Mouse (Mus musculus) brain, embryonic 14.5 days (tissue): ENCODE results near the gene Itih2.

Experiments
- CTCF ChIP-seq: fragments of 200-500 bp; IDR thresholded peaks from 2 replicates; pipeline ENCODE4 v1.5.1; 2012; ENCODE audit warnings: inconsistent platforms, mild to moderate bottlenecking, moderate library complexity, borderline replicate concordance; ENCODE audit not compliant: insufficient read depth, insufficient read length; ENCODE audit errors: extremely low read depth
- POLR2A ChIP-seq: fragments of 200-500 bp; IDR thresholded peaks from 2 replicates; pipeline ENCODE4 v1.6.1; 2012; ENCODE audit warnings: mild to moderate bottlenecking, inconsistent platforms, borderline replicate concordance; ENCODE audit not compliant: poor library complexity, insufficient read depth, insufficient read length, severe bottlenecking; ENCODE audit errors: extremely low read depth

- TF ChIP-seq CTCF, result no peak
- no peak for TF ChIP-seq POLR2A
These were observed 35.4 kb upstream of the Itih2 start for GRCm38 (mm10) chr2:10166635-10167034.
